Mouse (Mus musculus) heart, adult 2 months (tissue): ENCODE measurements around the gene Esyt1. TPM values are rescaled to one million over a fixed set of nuclear protein-coding genes. Genes with fewer than 3 reads are reported as not detected.

ENCODE experiments used
- DNase-seq, 2 experiments: peaks; one replicate each; pipeline ENCODE4 v3.0.0; 2021
- H3K27ac ChIP-seq: fragments of 200-600 bp; 2 replicates; pipeline ENCODE4 v1.8.1; 2022
- H3K27me3 ChIP-seq: fragments of 200-500 bp; 2 replicates; pipeline ENCODE4 v1.6.1; 2012; ENCODE audit warnings: mild to moderate bottlenecking, low read length, inconsistent platforms, mixed read lengths; ENCODE audit not compliant: control insufficient read depth, insufficient read depth
- H3K36me3 ChIP-seq: fragments of 200-500 bp; 2 replicates; pipeline ENCODE4 v1.6.1; 2012; ENCODE audit warnings: low read length, inconsistent platforms; ENCODE audit not compliant: control insufficient read depth, insufficient read depth
- H3K4me1 ChIP-seq: fragments of 200-500 bp; 2 replicates; pipeline ENCODE4 v1.6.1; 2011; ENCODE audit warnings: low read length; ENCODE audit not compliant: control insufficient read depth, insufficient read depth
- H3K4me3 ChIP-seq: fragments of 200-600 bp; 2 replicates; pipeline ENCODE4 v1.8.1; 2022
- H3K79me2 ChIP-seq: fragments of 200-500 bp; replicated peaks from 2 replicates; pipeline ENCODE4 v1.6.1; 2012; ENCODE audit warnings: mild to moderate bottlenecking, inconsistent platforms, low read length, moderate library complexity, mixed read lengths; ENCODE audit not compliant: control insufficient read depth, insufficient read depth
- H3K9ac ChIP-seq: fragments of 200-500 bp; 2 replicates; pipeline ENCODE4 v1.6.1; 2012; ENCODE audit warnings: low read depth, mild to moderate bottlenecking, control low read depth, inconsistent platforms, low read length, mixed read lengths
- CTCF ChIP-seq: fragments of 200-600 bp; IDR thresholded peaks from 2 replicates; pipeline ENCODE4 v1.8.1; 2022; ENCODE audit warnings: antibody characterized with exemption, mild to moderate bottlenecking, moderate library complexity
- EP300 ChIP-seq: fragments of 200-500 bp; IDR thresholded peaks from 2 replicates; pipeline ENCODE4 v1.6.1; 2011; ENCODE audit warnings: low read depth, low read length, control low read depth; ENCODE audit not compliant: insufficient read depth
- POLR2A ChIP-seq: fragments of 200-500 bp; IDR thresholded peaks from 2 replicates; pipeline ENCODE4 v1.6.1; 2011; ENCODE audit warnings: mild to moderate bottlenecking, low read depth, low read length, control low read depth; ENCODE audit not compliant: insufficient read depth
- WGBS: fragments of 180-500 bp; shearing (Covaris S2); methylation state at CpG from one replicate; pipeline ENCODE4 v1.1.7; 2018; 5-methylcytosine and 5-hydroxymethylcytosine counted together
- intact Hi-C: fragments of 180-260 bp; cut with DNase I; formaldehyde crosslinking; loops from one replicate; pipeline ENCODE4 v1.15.1; 2025
- polyA plus RNA-seq: library from polyadenylated mRNA; depleted of rRNA; stranded (reverse); fragments of >200 nt; gene quantifications from 2 replicates; pipeline ENCODE4 v1.2.3, GENCODE M21; 2012
- total RNA-seq, 2 experiments: library from RNA; stranded (reverse); gene quantifications; 2 replicates each; pipeline ENCODE4 v1.2.3; 2021

Esyt1 gene
- total and polyA plus RNA-seq, 3 experiments: 16.4 to 24.7 (median 17.9) TPM

GRCm38 (mm10) chr10:128498590-128498989 lies 27.1 kb downstream of the Esyt1 start, which contains the start of gene Myl6b:
Myl6b (minus strand) TSS chr10:128498685.
- intact Hi-C loops: loop anchor here (2.0 to 10.0 kb wide), 2 partner anchors 48 to 404 kb away; partner anchors contain the start of genes Baz2a and Zc3h10
- WGBS: 1% methylated on average over 27 of the region's 27 CpGs
- H3K9ac ChIP-seq: peak within 1 kb of the TSS; percentile 83

DNA sequence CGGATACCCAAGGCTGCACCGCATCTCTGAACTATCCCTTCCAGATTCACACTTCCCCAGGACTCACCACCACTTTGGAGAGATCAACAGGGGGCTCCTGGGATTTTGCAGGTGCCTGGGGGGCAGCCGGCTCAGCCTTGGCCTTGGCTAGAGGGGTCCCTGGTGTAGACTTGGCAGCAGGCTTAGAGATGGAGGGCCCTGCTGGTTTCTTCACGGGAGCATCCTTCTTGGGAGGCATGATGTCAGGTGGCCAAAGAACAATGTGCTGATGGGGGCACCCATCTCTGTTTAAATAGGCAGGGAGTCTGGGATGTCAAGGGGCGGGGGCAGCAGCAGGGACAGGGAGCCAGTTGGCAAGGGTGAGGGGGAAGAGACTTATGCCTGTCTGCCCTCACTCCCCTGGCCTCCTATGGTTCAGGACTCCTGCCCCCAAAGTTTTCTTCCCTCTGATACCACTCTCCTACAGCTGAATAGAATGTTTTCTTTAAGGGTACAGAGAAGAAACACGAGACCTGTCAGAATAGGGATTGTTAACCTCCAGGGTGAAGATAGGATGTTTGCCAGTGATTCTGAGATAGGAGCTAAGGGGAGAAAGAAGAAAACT lies 28.4 kb downstream of the Esyt1 start:
- Histone ChIP-seq H3K27ac (no peak overlapping the region), H3K9ac (no peak overlapping the region), H3K27me3 (no peaks in the 10 kb centered on the region), H3K36me3 (no peaks in the 10 kb centered on the region), H3K4me1 (peaks cover 9% of the 10 kb centered on the region), H3K79me2 (no peaks in the 10 kb centered on the region), H3K4me3 (no peak overlapping the region)
- intact Hi-C loops: loop anchor here (10.0 kb wide), 1 partner anchor 402 kb away; the partner anchor contains the start of gene Baz2a
- TF ChIP-seq POLR2A (no peak), CTCF (no peak), EP300 (no peak)
- WGBS: 51% methylated on average over 6 of the region's 6 CpGs
- DNase-seq: no peak

More at GRCm38 (mm10) chr10:128498590-128498989, 27.1 kb downstream of the Esyt1 start, which contains the start of gene Myl6b:
- peaks cover 10% of the 10 kb centered on the region for H3K4me1 ChIP-seq
- peak within 1 kb of the TSS; percentile 62 for H3K4me3 ChIP-seq
- H3K27ac ChIP-seq: peak within 1 kb of the TSS; percentile 95
- TF ChIP-seq EP300 (peak; percentile 89), CTCF (peak; percentile 40; the same call in 1 of the 2 replicates), POLR2A (peak; percentile 45)
- no peaks in the 10 kb centered on the region; the same call in 1 of the 2 replicates for H3K79me2 ChIP-seq
- peak; percentile 95 to 99 for DNase-seq
- no peaks in the 10 kb centered on the region for H3K36me3 ChIP-seq
- H3K27me3 ChIP-seq: no peaks in the 10 kb centered on the region

DNA sequence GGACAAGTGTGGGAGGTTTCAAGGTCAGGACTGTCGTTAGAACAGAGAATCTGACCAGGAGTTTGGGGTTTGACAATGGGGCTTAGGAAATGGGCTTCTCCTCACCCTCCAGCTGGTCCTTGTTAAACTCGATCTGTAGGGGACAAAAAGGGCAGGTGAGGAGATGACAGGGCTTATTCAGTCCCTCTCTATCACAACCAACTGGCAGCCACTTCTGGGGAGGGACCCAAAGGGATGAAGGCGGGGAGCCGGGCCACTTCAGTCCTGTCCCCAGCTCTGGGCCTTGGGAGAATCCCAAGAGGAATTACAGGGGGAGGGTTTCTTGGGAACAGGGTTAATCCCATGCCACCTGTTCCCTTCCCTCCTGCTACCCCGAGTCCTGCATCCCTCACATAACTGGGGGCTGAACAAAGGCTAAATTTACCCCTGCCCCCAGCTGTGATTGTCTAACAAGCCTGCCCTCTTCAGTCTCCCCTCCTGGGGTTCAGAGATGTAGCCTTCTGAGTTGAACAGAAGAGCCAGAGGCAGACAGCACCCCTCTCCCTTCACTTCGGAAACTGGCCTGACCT lies 29.1 kb downstream of the Esyt1 start:
- H3K79me2 ChIP-seq: no peaks in the 10 kb centered on the region
- no peak for DNase-seq

DNA sequence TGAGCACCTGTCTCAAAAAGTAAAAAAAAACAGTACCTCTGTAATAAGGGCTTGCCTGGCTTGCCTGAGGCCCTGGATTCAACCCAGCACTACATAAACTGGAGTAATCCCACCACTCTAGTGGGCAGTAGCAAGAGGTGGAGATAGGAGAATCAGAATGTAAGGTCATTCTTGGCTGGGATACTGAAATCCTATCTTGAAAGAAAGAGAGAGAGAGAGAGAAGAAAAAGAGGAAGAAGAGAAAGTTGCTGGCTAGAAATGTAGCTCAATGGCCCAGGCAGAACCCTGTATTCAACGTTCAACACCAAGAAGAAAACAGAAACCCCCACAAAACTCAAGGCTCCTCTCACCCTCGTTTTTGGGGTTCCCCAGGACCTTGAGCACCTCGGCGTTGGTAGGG lies 29.8 kb downstream of the Esyt1 start:
- H3K27ac ChIP-seq: no peak overlapping the region; the same call in 1 of the 2 replicates
- H3K4me1 ChIP-seq: peaks cover 17% of the 10 kb centered on the region
- DNase-seq: no peak
- H3K9ac ChIP-seq: no peak overlapping the region
- no peak overlapping the region for H3K4me3 ChIP-seq
- peaks cover 4% of the 10 kb centered on the region; the same call in 1 of the 2 replicates for H3K36me3 ChIP-seq
- intact Hi-C loops: loop anchor here (10.0 kb wide), 1 partner anchor 401 kb away; the partner anchor contains the start of gene Baz2a
- WGBS: 71% methylated on average over 4 of the region's 4 CpGs
- no peaks in the 10 kb centered on the region for H3K27me3 ChIP-seq
- TF ChIP-seq POLR2A (no peak), EP300 (no peak), CTCF (no peak)
- H3K79me2 ChIP-seq: no peaks in the 10 kb centered on the region

More for the DNA sequence above, 29.1 kb downstream of the Esyt1 start:
- Histone ChIP-seq H3K4me3 (no peak overlapping the region), H3K9ac (no peak overlapping the region), H3K4me1 (peaks cover 13% of the 10 kb centered on the region), H3K36me3 (no peaks in the 10 kb centered on the region; the same call in 1 of the 2 replicates), H3K27ac (no peak overlapping the region), H3K27me3 (no peaks in the 10 kb centered on the region)
- 37% methylated on average over 6 of the region's 6 CpGs for WGBS
- TF ChIP-seq CTCF: no peak
- TF ChIP-seq POLR2A: no peak
- no peak for TF ChIP-seq EP300
- intact Hi-C loops: loop anchor here (10.0 kb wide), 1 partner anchor 402 kb away; the partner anchor contains the start of gene Baz2a

- Histone ChIP-seq H3K4me3 (no peak overlapping the region), H3K79me2 (no peaks in the 10 kb centered on the region), H3K36me3 (peaks cover 8% of the 10 kb centered on the region), H3K27me3 (no peaks in the 10 kb centered on the region), H3K4me1 (peaks cover 17% of the 10 kb centered on the region), H3K27ac (peak overlapping the region; percentile 100), H3K9ac (no peak overlapping the region; the same call in 1 of the 2 replicates)
- no peak for DNase-seq
- TF ChIP-seq CTCF (peak; percentile 41), POLR2A (no peak)
- intact Hi-C loops: loop anchor here (10.0 kb wide), 1 partner anchor 400 kb away; the partner anchor contains the start of gene Baz2a
- WGBS: 55% methylated on average over 2 of the region's 2 CpGs
Measured at GRCm38 (mm10) chr10:128495270-128495669, 30.4 kb downstream of the Esyt1 start.

DNA sequence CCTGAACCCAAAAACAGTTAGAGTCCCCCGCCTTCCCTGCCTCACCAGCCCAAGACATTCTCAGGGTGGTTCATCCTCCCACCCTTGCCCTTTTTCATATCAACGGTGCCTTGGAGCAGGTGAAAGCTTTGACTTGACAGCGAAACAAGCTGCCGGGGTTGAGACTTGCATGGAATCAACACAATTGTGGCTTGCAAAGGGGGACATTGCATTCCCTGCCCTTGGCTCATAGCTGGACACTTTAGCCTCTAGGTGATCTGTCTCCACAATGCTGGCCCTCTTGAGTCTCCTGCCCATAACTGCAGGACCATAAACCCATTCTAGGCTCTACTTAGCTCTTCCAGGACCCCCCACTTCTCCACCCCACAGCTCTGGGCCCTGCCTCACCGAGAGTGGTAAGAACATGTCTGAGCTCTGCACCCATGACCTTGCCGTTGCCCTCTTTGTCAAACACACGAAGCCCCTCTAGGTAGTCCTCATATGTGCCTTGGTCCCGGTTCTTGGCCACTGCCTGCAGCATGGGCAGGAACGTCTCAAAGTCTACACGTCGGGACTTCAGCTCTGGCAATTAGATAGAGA lies 30.9 kb downstream of the Esyt1 start:
- peaks cover 18% of the 10 kb centered on the region for H3K4me1 ChIP-seq

More for the DNA sequence above, 30.9 kb downstream of the Esyt1 start:
- WGBS: 40% methylated on average over 11 of the region's 11 CpGs
- no peaks in the 10 kb centered on the region for H3K79me2 ChIP-seq
- peak overlapping the region; percentile 77 for H3K9ac ChIP-seq
- TF ChIP-seq CTCF (no peak), POLR2A (no peak), EP300 (0 out of 2 replicates have a peak, but pooled peaks have one; percentile 3)
- peaks cover 11% of the 10 kb centered on the region for H3K36me3 ChIP-seq
- DNase-seq: peak in 1 of 2 experiments; percentile 34
- no peaks in the 10 kb centered on the region for H3K27me3 ChIP-seq
- peak overlapping the region; percentile 99 for H3K4me3 ChIP-seq
- H3K27ac ChIP-seq: peak overlapping the region; percentile 100
- intact Hi-C loops: loop anchor here (5.0 to 10.0 kb wide), 2 partner anchors 33 to 400 kb away; partner anchors contain the start of genes Baz2a and Esyt1
